In the genomic region with DNA sequence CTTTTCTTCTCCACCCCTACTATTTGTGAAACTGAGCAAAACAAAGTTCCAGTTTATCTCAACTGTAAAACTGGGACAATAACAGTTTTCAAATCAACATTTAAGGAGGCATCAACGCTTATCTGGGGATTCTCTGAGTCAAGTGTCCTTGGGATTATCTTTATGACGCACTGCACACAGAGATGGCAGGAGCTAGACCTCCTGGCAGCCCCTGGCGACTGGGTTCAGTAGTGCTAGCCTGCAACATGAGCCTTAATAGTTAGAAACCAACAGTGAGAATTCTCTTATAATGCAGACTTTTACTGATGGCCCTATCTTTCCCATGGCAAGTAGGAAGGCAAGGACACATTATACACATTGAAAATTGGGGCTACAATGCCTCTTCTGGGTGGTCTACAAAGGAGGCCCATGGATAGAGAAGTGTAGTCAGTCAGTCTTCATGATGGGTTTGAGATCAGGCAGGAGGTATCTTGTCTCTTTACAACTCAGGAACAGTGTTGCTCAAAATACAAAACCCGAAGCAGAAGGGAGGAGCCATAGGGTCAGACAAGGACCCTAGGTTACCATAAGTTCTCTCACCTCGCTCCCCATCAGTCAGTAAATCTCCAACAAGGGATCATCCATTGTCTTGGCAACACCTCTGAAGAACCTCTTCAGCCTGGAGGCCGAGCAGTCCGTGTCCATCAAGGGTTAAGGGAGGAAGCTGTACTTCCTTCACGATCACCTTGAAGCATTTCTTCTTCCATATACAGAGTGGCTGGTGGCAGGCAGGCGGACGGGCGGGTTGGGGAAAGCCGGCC, we compare ENCODE assay signal across 8 mouse cellular contexts. TPM values are rescaled to one million over a fixed set of nuclear protein-coding genes. Genes with fewer than 3 reads are reported as not detected.
DNase-seq lines count a peak whose midpoint lies in the region; ATAC-seq and TF ChIP-seq lines count a peak whose summit lies in the region.

No protein-coding gene starts in this region.

- TF ChIP-seq RAD21 in CH12.LX (IDR thresholded peaks at IDR 0.05; ENCODE audit: low read depth, low read length) = no peak; the same call in 1 of the 2 replicates

- no peak for TF ChIP-seq POLR2A in CH12.LX (IDR thresholded peaks at IDR 0.05; ENCODE audit: low read depth, low read length)
- no peak for TF ChIP-seq POLR2A in cerebellum, adult 2 months (IDR thresholded peaks at IDR 0.05; ENCODE audit: borderline replicate concordance, insufficient read depth, low read length)

- TF ChIP-seq CTCF in CH12.LX (conservative IDR thresholded peaks at IDR 0.05 in 1 of 2, IDR thresholded peaks at IDR 0.05 in 1 of 2; ENCODE audit: low read depth in 2 of 2, low read length in 2 of 2) = peak in 1 of 2 experiments; percentile 46; a peak in 2 of 4 replicates
- TF ChIP-seq CTCF in cerebellum, adult 2 months (IDR thresholded peaks at IDR 0.05; ENCODE audit: borderline replicate concordance, insufficient read depth, low read depth, low read length) = peak; percentile 24; the same call in 1 of the 2 replicates

- whole genome bisulfite sequencing in heart, embryonic 14.5 days = 11% methylated on average over 12 of the region's 12 CpGs
- WGBS in cerebellum, adult 2 months = 5% methylated on average over 12 of the region's 12 CpGs
- 17% methylated on average over 12 of the region's 12 CpGs for WGBS in hindbrain, embryonic 12.5 days
- WGBS in midbrain, embryonic 10.5 days = 16% methylated on average over 12 of the region's 12 CpGs

- no peak for DNase-seq in heart, postnatal 14 days
- DNase-seq in CH12.LX (ENCODE audit: extremely low read depth) = peak; percentile 56
- DNase-seq in cerebellum, adult 2 months = peak; percentile 27 to 28
- peak; percentile 32 for DNase-seq in midbrain, embryonic 10.5 days (ENCODE audit: low spot score)
- DNase-seq in thymus, postnatal 4 days = peak; percentile 64
- DNase-seq in T-cell, adult 2 months (ENCODE audit: low spot score) = no peak

- H3K4me1 ChIP-seq in heart, embryonic 14.5 days (ENCODE audit: control insufficient read depth in 2 of 2, insufficient read depth in 2 of 2, low read length in 2 of 2) = peaks cover 12 to 38% of the 10 kb centered on the region in 2 experiments
- H3K4me1 ChIP-seq in CH12.LX (ENCODE audit: control insufficient read depth in 1 of 2, insufficient read depth in 2 of 2) = peaks cover 7 to 43% of the 10 kb centered on the region in 2 experiments
- peaks cover 3% of the 10 kb centered on the region; the same call in 1 of the 2 replicates for H3K4me1 ChIP-seq in cerebellum, adult 2 months (ENCODE audit: control insufficient read depth, insufficient read depth, low read length)
- peaks cover 32% of the 10 kb centered on the region for H3K4me1 ChIP-seq in hindbrain, embryonic 12.5 days
- peaks cover 43% of the 10 kb centered on the region for H3K4me1 ChIP-seq in midbrain, embryonic 10.5 days

- dilution Hi-C loops in CH12.LX (cut with MboI; ENCODE audit: extremely low pct_ligation_motif_present, extremely low pct_unique_long_range_greater_than_20kb, low sequenced_read_pairs) = no loop called here

- intact Hi-C loops in heart, postnatal 14 days (cut with DNase I) = loop anchor here (10.0 kb wide), 1 partner anchor 1522 kb away; a partner anchor contains a TSS

- peak overlapping the region; percentile 14 to 65 for H3K27ac ChIP-seq in heart, embryonic 14.5 days (replicated peaks in 1 of 2; ENCODE audit: control insufficient read depth in 1 of 2, insufficient read depth in 1 of 2, low read depth in 2 of 2, low read length in 2 of 2)
- peak overlapping the region; percentile 65 for H3K27ac ChIP-seq in CH12.LX (ENCODE audit: insufficient read depth, low read depth)
- H3K27ac ChIP-seq in cerebellum, adult 2 months (ENCODE audit: insufficient read depth, low read length) = peak overlapping the region; percentile 46; the same call in 1 of the 2 replicates
- peak overlapping the region; percentile 84 for H3K27ac ChIP-seq in hindbrain, embryonic 12.5 days
- peak overlapping the region; percentile 96 for H3K27ac ChIP-seq in midbrain, embryonic 10.5 days (replicated peaks)

- ATAC-seq in heart, embryonic 14.5 days (ENCODE audit: insufficient number of reproducible peaks, insufficient read depth, low FRiP score, low read depth) = peak; percentile 23
- no peak; the same call in 1 of the 2 replicates for ATAC-seq in hindbrain, embryonic 12.5 days (ENCODE audit: low FRiP score)

- peak overlapping the region; percentile 62 to 98 for H3K4me3 ChIP-seq in heart, embryonic 14.5 days (ENCODE audit: control insufficient read depth in 1 of 2, insufficient read depth in 1 of 2, low read depth in 1 of 2, low read length in 2 of 2)
- H3K4me3 ChIP-seq in CH12.LX (replicated peaks in 1 of 3; ENCODE audit: low read depth in 2 of 3, low read length in 2 of 3, poor library complexity in 1 of 3) = peak overlapping the region; percentile 42 to 95 (median 75)
- H3K4me3 ChIP-seq in cerebellum, adult 2 months (replicated peaks; ENCODE audit: insufficient read depth, low read depth, low read length) = peak overlapping the region; percentile 97
- peak overlapping the region; percentile 94 for H3K4me3 ChIP-seq in hindbrain, embryonic 12.5 days
- peak overlapping the region; percentile 97 for H3K4me3 ChIP-seq in midbrain, embryonic 10.5 days

- H3K36me3 ChIP-seq in heart, embryonic 14.5 days (ENCODE audit: control insufficient read depth, insufficient read depth, low read length) = no peaks in the 10 kb centered on the region
- peaks cover 0 to 3% of the 10 kb centered on the region in 2 experiments for H3K36me3 ChIP-seq in CH12.LX (replicated peaks in 1 of 2; ENCODE audit: control insufficient read depth in 1 of 2, insufficient read depth in 1 of 2, low read length in 1 of 2)
- H3K36me3 ChIP-seq in hindbrain, embryonic 12.5 days = no peaks in the 10 kb centered on the region
- 0 out of 2 replicates have a peak, but pooled peaks cover 2% of the 10 kb centered on the region for H3K36me3 ChIP-seq in midbrain, embryonic 10.5 days

- H3K4me2 ChIP-seq in heart, embryonic 14.5 days (ENCODE audit: low read length) = peak overlapping the region; percentile 75
- H3K4me2 ChIP-seq in CH12.LX (ENCODE audit: insufficient read depth, low read depth, poor library complexity, severe bottlenecking) = peak overlapping the region; percentile 52
- peak overlapping the region; percentile 60 for H3K4me2 ChIP-seq in hindbrain, embryonic 12.5 days (replicated peaks)

- H3K9ac ChIP-seq in heart, embryonic 14.5 days (ENCODE audit: low read length) = peak overlapping the region; percentile 96
- H3K9ac ChIP-seq in CH12.LX (ENCODE audit: insufficient read depth, low read depth) = peak overlapping the region; percentile 65
- peak overlapping the region; percentile 96 for H3K9ac ChIP-seq in hindbrain, embryonic 12.5 days

- H3K79me2 ChIP-seq in CH12.LX (replicated peaks; ENCODE audit: control insufficient read depth, extremely low read depth, insufficient read depth, poor library complexity, severe bottlenecking) = peaks cover 35% of the 10 kb centered on the region

- H3K27me3 ChIP-seq in heart, embryonic 14.5 days (ENCODE audit: control insufficient read depth, insufficient read depth, low read length) = no peaks in the 10 kb centered on the region
- H3K27me3 ChIP-seq in CH12.LX (replicated peaks) = no peaks in the 10 kb centered on the region
- H3K27me3 ChIP-seq in cerebellum, adult 2 months (ENCODE audit: control insufficient read depth, insufficient read depth, low read length) = no peaks in the 10 kb centered on the region
- no peaks in the 10 kb centered on the region for H3K27me3 ChIP-seq in hindbrain, embryonic 12.5 days
- no peaks in the 10 kb centered on the region for H3K27me3 ChIP-seq in midbrain, embryonic 10.5 days (ENCODE audit: low read depth, poor library complexity, severe bottlenecking)

- H3K9me3 ChIP-seq in heart, embryonic 14.5 days (ENCODE audit: control insufficient read depth, low read length) = no peaks in the 10 kb centered on the region
- no peaks in the 10 kb centered on the region for H3K9me3 ChIP-seq in CH12.LX (replicated peaks; ENCODE audit: low read length)
- no peaks in the 10 kb centered on the region for H3K9me3 ChIP-seq in hindbrain, embryonic 12.5 days (replicated peaks)
- no peaks in the 10 kb centered on the region for H3K9me3 ChIP-seq in midbrain, embryonic 10.5 days (replicated peaks)

- TF ChIP-seq EP300 in CH12.LX (IDR thresholded peaks at IDR 0.05; ENCODE audit: low read length) = no peak; the same call in 1 of the 2 replicates

- in situ Hi-C loops in CH12.LX (cut with MboI; ENCODE audit: low pct_ligation_motif_present, low pct_unique_long_range_greater_than_20kb, low sequenced_read_pairs) = no loop called here

TF ChIP-seq in CH12.LX, 34 proteins besides CTCF, POLR2A, EP300 and RAD21:
- TF ChIP-seq MEF2A (IDR thresholded peaks at IDR 0.05; ENCODE audit: borderline replicate concordance, low read depth, low read length) (0 out of 2 replicates have a peak, but pooled peaks have one; percentile 22), MYC (IDR thresholded peaks at IDR 0.05; ENCODE audit: low read depth, low read length) (peak; percentile 70; the same call in 1 of the 2 replicates), SMC3 (IDR thresholded peaks at IDR 0.05; ENCODE audit: low read depth, low read length) (0 out of 2 replicates have a peak, but pooled peaks have one; percentile 7), CHD1 (IDR thresholded peaks at IDR 0.05; ENCODE audit: low read depth, low read length) (0 out of 2 replicates have a peak, but pooled peaks have one; percentile 34), KAT2A (IDR thresholded peaks at IDR 0.05; ENCODE audit: insufficient replicate concordance, low read length) (no peak), NELFE (IDR thresholded peaks at IDR 0.05; ENCODE audit: low read depth, low read length) (peak; percentile 13; the same call in 1 of the 2 replicates), MAZ (IDR thresholded peaks at IDR 0.05; ENCODE audit: low read depth, low read length) (0 out of 2 replicates have a peak, but pooled peaks have one; percentile 24), MAFK (IDR thresholded peaks at IDR 0.05; ENCODE audit: insufficient replicate concordance, low read length) (no peak), MAX (IDR thresholded peaks at IDR 0.05; ENCODE audit: low read length) (peak; percentile 14; the same call in 1 of the 2 replicates)

RNA-seq across cellular contexts. Expression of a gene that starts 0.7 kb away (rescaled TPM):
- 24.4 and 26.7 TPM in 2 replicates for polyA plus RNA-seq in heart, embryonic 14.5 days (2014; fragmentation: Nextera tagmentation; extraction: Ambion mirVana)
- 10 to 100 TPM; 16.3 to 17.6 TPM for total RNA-seq in heart, postnatal 14 days (2021)
- total RNA-seq in CH12.LX (2012; rRNA removed) (17.6 and 17.8 TPM in 2 replicates), CH12.LX (2014; rRNA removed) (25.0 and 25.7 TPM in 2 replicates)
- 26.0 and 28.2 TPM in 2 replicates for polyA plus RNA-seq in CH12.LX (2012; ENCODE audit: insufficient read length, low read depth)
- polyA plus RNA-seq in cerebellum, adult 2 months (2012; rRNA removed) = 7.8 and 8.7 TPM in 2 replicates
- polyA plus RNA-seq in hindbrain, embryonic 12.5 days (2016; fragmentation: Nextera tagmentation; extraction: Ambion mirVana) = 29.0 and 29.5 TPM in 2 replicates
- 34.3 and 36.6 TPM in 2 replicates for polyA plus RNA-seq in midbrain, embryonic 10.5 days (2016; fragmentation: Nextera tagmentation; extraction: Ambion mirVana)

Comparison
In these comparisons a context has a peak if more than half of its experiments do, and no peak if none do; other contexts are left out.
1. H3K27ac ChIP-seq: peak in every context shown above with its lines; median percentile 96 in midbrain, embryonic 10.5 days; 84 in hindbrain, embryonic 12.5 days; 65 in CH12.LX; 46 in cerebellum, adult 2 months; 40 in heart, embryonic 14.5 days.
2. DNase-seq: peak in CH12.LX (single experiment), cerebellum, adult 2 months (2 of 2), midbrain, embryonic 10.5 days (single experiment) and thymus, postnatal 4 days (single experiment); none in heart, postnatal 14 days (0 of 2) and T-cell, adult 2 months (single experiment).
3. Peak in every context shown above with its lines, with median percentiles within 50 percentile points of each other: H3K4me2 ChIP-seq, H3K4me3 ChIP-seq and H3K9ac ChIP-seq.